Mouse (Mus musculus) embryonic fibroblast, embryonic 13.5 days (primary cell): Measurements from ENCODE around the gene Adam12.

Experiments used
- CTCF ChIP-seq: IDR thresholded peaks from 2 replicates; pipeline ENCODE4 v1.5.1; 2011; ENCODE audit warnings: mild to moderate bottlenecking, control low read depth, low read length, moderate library complexity, borderline replicate concordance; ENCODE audit not compliant: insufficient read depth
- POLR2A ChIP-seq: IDR thresholded peaks from 2 replicates; pipeline ENCODE4 v1.6.1; 2011; ENCODE audit warnings: low read depth, mild to moderate bottlenecking, control low read depth, low read length, moderate library complexity

GRCm38 (mm10) chr7:133971086-133971485 is 260.9 kb downstream of the Adam12 start:
- no peak for TF ChIP-seq CTCF
- no peak for TF ChIP-seq POLR2A
